Mouse (Mus musculus) stomach, embryonic 14.5 days (tissue): Measurements from ENCODE around the gene Gapdhs. TPM values are rescaled to one million over a fixed set of nuclear protein-coding genes. Genes with fewer than 3 reads are reported as not detected.
"Not testable (repeated sequence)": the region's sequence is repeated elsewhere in the genome, so short reads cannot be mapped to it uniquely, and the experiment has no call there.

Source experiments
- ATAC-seq: fragments of 200-750 bp; cut with Nextera tagmentation; 2 replicates; pipeline ENCODE4 v1.8.0; 2017; ENCODE audit warnings: low read depth, moderate TSS enrichment; ENCODE audit not compliant: insufficient number of reproducible peaks, insufficient read depth, low FRiP score
- H3K27ac ChIP-seq: fragments of 300-500 bp; sonication (generic); 2 replicates; pipeline ENCODE4 v1.5.1; 2014; ENCODE audit warnings: mild to moderate bottlenecking, low read length, moderate library complexity, mixed read lengths
- H3K27me3 ChIP-seq: fragments of 300-500 bp; sonication (generic); 2 replicates; pipeline ENCODE4 v1.6.1; 2014; ENCODE audit warnings: low read length, control low read depth, mixed read lengths; ENCODE audit not compliant: control insufficient read depth, insufficient read depth
- H3K36me3 ChIP-seq: fragments of 300-500 bp; sonication (generic); 2 replicates; pipeline ENCODE4 v1.6.1; 2014; ENCODE audit warnings: mild to moderate bottlenecking, control low read depth, low read length, moderate library complexity, mixed read lengths; ENCODE audit not compliant: control insufficient read depth, insufficient read depth
- H3K4me1 ChIP-seq: fragments of 300-500 bp; sonication (generic); 2 replicates; pipeline ENCODE4 v1.6.1; 2014; ENCODE audit warnings: low read length, control low read depth, mixed read lengths; ENCODE audit not compliant: control insufficient read depth, insufficient read depth
- H3K4me2 ChIP-seq: fragments of 300-500 bp; sonication (generic); replicated peaks from 2 replicates; pipeline ENCODE4 v1.6.1; 2014; ENCODE audit warnings: low read depth, low read length, control low read depth
- H3K4me3 ChIP-seq: fragments of 300-500 bp; sonication (generic); 2 replicates; pipeline ENCODE4 v1.5.1; 2014; ENCODE audit warnings: low read depth, low read length, control low read depth
- H3K9ac ChIP-seq: fragments of 300-500 bp; sonication (generic); replicated peaks from 2 replicates; pipeline ENCODE4 v1.6.1; 2014; ENCODE audit warnings: low read depth, mild to moderate bottlenecking, control low read depth, low read length, moderate library complexity, mixed read lengths
- H3K9me3 ChIP-seq: fragments of 300-500 bp; sonication (generic); 2 replicates; pipeline ENCODE4 v1.6.1; 2016; ENCODE audit warnings: low read depth, low read length, control low read depth; ENCODE audit not compliant: control insufficient read depth
- WGBS: fragments of 180-500 bp; shearing (Covaris S2); extraction: QIAGEN DNeasy Blood & Tissue Kit; methylation state at CpG from one replicate; pipeline ENCODE4 v1.1.7; 2014; 5-methylcytosine and 5-hydroxymethylcytosine counted together
- polyA plus RNA-seq: library from polyadenylated mRNA; unstranded; fragments of >200 nt; fragmentation: Nextera tagmentation; extraction: Ambion mirVana; gene quantifications from 2 replicates; pipeline ENCODE4 v1.2.1, GENCODE M21; 2014

Gapdhs gene
- polyA plus RNA-seq, result 0.29 and 0.74 TPM in 2 replicates

- H3K4me3 ChIP-seq, H3K4me2 ChIP-seq, H3K9me3 ChIP-seq, H3K36me3 ChIP-seq, H3K27me3 ChIP-seq, ATAC-seq, H3K27ac ChIP-seq, H3K9ac ChIP-seq, H3K4me1 ChIP-seq: not testable (repeated sequence)
- 89% methylated on average over 3 of the region's 4 CpGs for WGBS
These were observed at the start of gene Gapdhs for GRCm38 (mm10) chr7:30743617-30744016. Gene Gapdhs, minus strand, starts transcription at chr7:30743681.

GRCm38 (mm10) chr7:30791921-30792320, 48.4 kb upstream of the Gapdhs start:
- Histone ChIP-seq H3K9ac (no peak overlapping the region), H3K27ac (no peak overlapping the region), H3K4me2 (no peak overlapping the region)

GRCm38 (mm10) chr7:30790141-30790540, 46.7 kb upstream of the Gapdhs start:
- H3K9ac ChIP-seq, result no peak overlapping the region
- no peaks in the 10 kb centered on the region for H3K27me3 ChIP-seq
- H3K4me1 ChIP-seq, result no peaks in the 10 kb centered on the region; the same call in 1 of the 2 replicates
- no peak overlapping the region for H3K4me3 ChIP-seq
- no peak overlapping the region for H3K27ac ChIP-seq
- H3K36me3 ChIP-seq, result no peaks in the 10 kb centered on the region
- no peak for ATAC-seq
- H3K4me2 ChIP-seq, result no peak overlapping the region
- no peaks in the 10 kb centered on the region for H3K9me3 ChIP-seq
- 74% methylated on average over 10 of the region's 10 CpGs for WGBS

More at GRCm38 (mm10) chr7:30791921-30792320, 48.4 kb upstream of the Gapdhs start:
- 20% methylated on average over 9 of the region's 9 CpGs for WGBS
- Histone ChIP-seq H3K27me3 (no peaks in the 10 kb centered on the region), H3K9me3 (no peaks in the 10 kb centered on the region), H3K4me1 (no peaks in the 10 kb centered on the region; the same call in 1 of the 2 replicates), H3K4me3 (no peak overlapping the region), H3K36me3 (no peaks in the 10 kb centered on the region)
- 0 out of 2 replicates have a peak, but pooled peaks have one; percentile 56 for ATAC-seq

DNA sequence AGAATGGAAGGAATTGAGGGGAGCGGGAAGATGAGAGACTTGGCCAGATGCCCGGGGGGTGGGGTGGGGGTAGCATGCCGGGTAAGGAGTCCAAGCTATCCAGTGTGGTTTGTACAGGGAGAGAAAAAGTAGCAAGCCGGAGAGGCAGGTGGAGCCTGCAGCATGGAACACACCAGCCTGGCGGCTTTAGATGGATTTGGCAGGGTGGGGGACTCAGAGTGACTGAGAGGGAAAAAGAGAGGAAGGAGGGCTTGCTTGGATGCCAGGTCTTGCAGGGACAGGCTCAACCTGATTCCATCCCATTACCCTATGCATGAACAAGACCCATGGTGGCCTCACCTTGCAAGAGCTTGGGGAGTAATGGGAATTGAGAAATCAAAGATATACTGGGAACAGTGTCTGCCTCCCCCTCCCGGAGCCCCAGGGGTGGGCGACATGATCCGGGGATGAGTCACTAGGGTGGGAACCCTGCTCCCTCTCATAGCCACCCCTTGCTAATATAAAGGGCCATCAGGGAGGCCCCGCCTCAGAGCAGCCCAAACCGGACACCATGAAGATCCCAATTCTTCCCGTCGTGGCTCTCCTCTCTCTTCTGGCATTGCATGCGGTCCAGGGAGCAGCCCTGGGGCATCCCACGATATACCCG, 44.0 kb upstream of the Gapdhs start, which contains the start of gene Krtdap:
Gene Krtdap (plus strand): TSS at position 520 of the 646 bp plus-strand sequence.
- Histone ChIP-seq H3K27ac (no peak within 1 kb of the TSS), H3K27me3 (no peaks in the 10 kb centered on the region), H3K36me3 (no peaks in the 10 kb centered on the region), H3K4me2 (no peak within 1 kb of the TSS), H3K9me3 (no peaks in the 10 kb centered on the region), H3K4me3 (no peak within 1 kb of the TSS), H3K4me1 (no peaks in the 10 kb centered on the region; the same call in 1 of the 2 replicates), H3K9ac (no peak within 1 kb of the TSS)
- 42% methylated on average over 15 of the region's 15 CpGs for WGBS
- ATAC-seq, result no peak

GRCm38 (mm10) chr7:30785721-30786546, 42.5 kb upstream of the Gapdhs start:
- WGBS, result 67% methylated on average over 13 of the region's 13 CpGs

GRCm38 (mm10) chr7:30785154-30785553, 41.7 kb upstream of the Gapdhs start:
- 66% methylated on average over 1 of the region's 1 CpGs for WGBS
- ATAC-seq, result no peak
- H3K4me2 ChIP-seq, result no peak overlapping the region

More at GRCm38 (mm10) chr7:30785721-30786546, 42.5 kb upstream of the Gapdhs start:
- no peaks in the 10 kb centered on the region for H3K4me1 ChIP-seq
- no peaks in the 10 kb centered on the region for H3K36me3 ChIP-seq
- no peak overlapping the region for H3K4me3 ChIP-seq
- ATAC-seq, result no peak
- no peaks in the 10 kb centered on the region for H3K9me3 ChIP-seq
- no peak overlapping the region for H3K4me2 ChIP-seq
- H3K9ac ChIP-seq, result no peak overlapping the region
- no peaks in the 10 kb centered on the region for H3K27me3 ChIP-seq
- no peak overlapping the region for H3K27ac ChIP-seq

GRCm38 (mm10) chr7:30782658-30783057, 39.2 kb upstream of the Gapdhs start:
- WGBS, result 69% methylated on average over 3 of the region's 3 CpGs
- Histone ChIP-seq H3K27ac (no peak overlapping the region), H3K4me2 (no peak overlapping the region), H3K4me1 (no peaks in the 10 kb centered on the region), H3K4me3 (no peak overlapping the region), H3K36me3 (no peaks in the 10 kb centered on the region), H3K9me3 (no peaks in the 10 kb centered on the region), H3K9ac (no peak overlapping the region), H3K27me3 (no peaks in the 10 kb centered on the region)
- ATAC-seq, result no peak

More at GRCm38 (mm10) chr7:30785154-30785553, 41.7 kb upstream of the Gapdhs start:
- no peaks in the 10 kb centered on the region for H3K4me1 ChIP-seq
- no peak overlapping the region for H3K4me3 ChIP-seq
- no peak overlapping the region for H3K27ac ChIP-seq
- H3K36me3 ChIP-seq, result no peaks in the 10 kb centered on the region
- no peak overlapping the region for H3K9ac ChIP-seq
- no peaks in the 10 kb centered on the region for H3K27me3 ChIP-seq
- no peaks in the 10 kb centered on the region for H3K9me3 ChIP-seq

DNA sequence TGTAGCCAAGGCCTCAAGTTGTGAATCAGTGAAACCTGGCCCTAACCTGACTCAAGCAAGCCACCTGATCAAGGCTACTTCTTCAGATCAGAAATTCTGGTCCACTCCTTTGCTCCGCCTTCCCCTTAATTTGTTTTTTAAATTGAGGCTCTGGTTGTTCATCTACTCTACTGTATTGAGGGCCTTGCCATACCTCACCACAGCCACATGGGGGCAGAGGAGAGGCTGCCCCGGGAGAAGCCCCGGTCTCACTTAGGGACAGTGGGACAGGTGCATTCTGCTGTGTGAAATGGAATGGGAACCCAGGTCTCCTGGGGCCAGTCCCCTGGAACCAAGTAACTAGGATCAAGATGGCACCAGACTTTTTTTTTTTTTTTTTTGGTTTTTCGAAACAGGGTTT, 38.3 kb upstream of the Gapdhs start:
- Histone ChIP-seq H3K36me3 (no peaks in the 10 kb centered on the region), H3K4me3 (no peak overlapping the region), H3K4me1 (no peaks in the 10 kb centered on the region), H3K4me2 (no peak overlapping the region), H3K9me3 (no peaks in the 10 kb centered on the region), H3K27ac (no peak overlapping the region), H3K27me3 (no peaks in the 10 kb centered on the region), H3K9ac (no peak overlapping the region)
- no peak for ATAC-seq
- 81% methylated on average over 4 of the region's 4 CpGs for WGBS
